Mouse (Mus musculus) kidney, embryonic 14.5 days (tissue): Measurements from ENCODE around the gene Cnot4. TPM values are rescaled to one million over a fixed set of nuclear protein-coding genes. Genes with fewer than 3 reads are reported as not detected.

Experiments
- ATAC-seq: fragments of 200-750 bp; cut with Nextera tagmentation; 2 replicates; pipeline ENCODE4 v1.8.0; 2017; ENCODE audit warnings: moderate number of reproducible peaks, mild to moderate bottlenecking, moderate TSS enrichment, moderate library complexity; ENCODE audit not compliant: low FRiP score, low TSS enrichment
- H3K27ac ChIP-seq: fragments of 300-500 bp; sonication (generic); 2 replicates; pipeline ENCODE4 v1.5.1; 2014; ENCODE audit warnings: low read depth, mild to moderate bottlenecking, low read length, moderate library complexity, mixed read lengths
- H3K27me3 ChIP-seq: fragments of 300-500 bp; sonication (generic); 2 replicates; pipeline ENCODE4 v1.6.1; 2014; ENCODE audit warnings: mild to moderate bottlenecking, low read length; ENCODE audit not compliant: control insufficient read depth, insufficient read depth
- H3K36me3 ChIP-seq: fragments of 300-500 bp; sonication (generic); 2 replicates; pipeline ENCODE4 v1.6.1; 2014; ENCODE audit warnings: low read length, mixed read lengths; ENCODE audit not compliant: control insufficient read depth, insufficient read depth
- H3K4me1 ChIP-seq: fragments of 300-500 bp; sonication (generic); 2 replicates; pipeline ENCODE4 v1.6.1; 2014; ENCODE audit warnings: low read length, mixed read lengths; ENCODE audit not compliant: control insufficient read depth, insufficient read depth
- H3K4me2 ChIP-seq: fragments of 300-500 bp; sonication (generic); replicated peaks from 2 replicates; pipeline ENCODE4 v1.6.1; 2014; ENCODE audit warnings: low read depth, mild to moderate bottlenecking, low read length
- H3K4me3 ChIP-seq: fragments of 300-500 bp; sonication (generic); 2 replicates; pipeline ENCODE4 v1.5.1; 2014; ENCODE audit warnings: mild to moderate bottlenecking, low read length
- H3K9ac ChIP-seq: fragments of 300-500 bp; sonication (generic); 2 replicates; pipeline ENCODE4 v1.6.1; 2014; ENCODE audit warnings: low read depth, mild to moderate bottlenecking, low read length, moderate library complexity
- H3K9me3 ChIP-seq: fragments of 300-500 bp; sonication (generic); 2 replicates; pipeline ENCODE4 v1.6.1; 2016; ENCODE audit warnings: low read length; ENCODE audit not compliant: control insufficient read depth
- WGBS: fragments of 180-500 bp; shearing (Covaris S2); extraction: QIAGEN DNeasy Blood & Tissue Kit; methylation state at CpG from one replicate; pipeline ENCODE4 v1.1.7; 2014; 5-methylcytosine and 5-hydroxymethylcytosine counted together
- polyA plus RNA-seq: library from polyadenylated mRNA; unstranded; fragments of >200 nt; fragmentation: Nextera tagmentation; extraction: Ambion mirVana; gene quantifications from 2 replicates; pipeline ENCODE4 v1.2.1, GENCODE M21; 2014

Gene Cnot4
- polyA plus RNA-seq, 1 experiment from 2014 or later: 33.2 TPM

DNA sequence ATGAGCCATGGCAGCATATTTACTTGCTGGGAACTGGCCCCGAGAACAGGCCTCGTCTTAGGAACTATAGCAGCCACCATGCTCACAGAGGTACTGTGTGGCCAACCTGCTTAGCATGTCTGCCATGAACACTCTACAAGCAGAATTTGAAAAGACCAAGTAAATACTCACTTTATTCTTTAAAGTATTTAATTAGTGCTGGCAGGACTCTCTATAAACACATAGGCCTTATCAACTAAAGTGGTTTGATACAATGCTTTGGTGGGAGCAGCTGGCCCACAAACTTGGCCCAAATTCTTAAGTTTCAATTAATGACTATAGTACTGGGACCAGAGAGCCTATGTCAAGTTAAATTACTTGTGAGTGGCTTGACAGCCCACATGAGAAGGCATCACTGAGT, 105.5 kb downstream of the Cnot4 start:
- H3K4me2 ChIP-seq: no peak overlapping the region
- H3K4me3 ChIP-seq: no peak overlapping the region
- H3K27me3 ChIP-seq: no peaks in the 10 kb centered on the region
- no peak overlapping the region for H3K9ac ChIP-seq
- no peak overlapping the region for H3K27ac ChIP-seq
- peaks cover 2% of the 10 kb centered on the region; the same call in 1 of the 2 replicates for H3K36me3 ChIP-seq
- ATAC-seq: no peak
- no peaks in the 10 kb centered on the region for H3K4me1 ChIP-seq
- 92% methylated on average over 2 of the region's 2 CpGs for WGBS
- no peaks in the 10 kb centered on the region for H3K9me3 ChIP-seq

DNA sequence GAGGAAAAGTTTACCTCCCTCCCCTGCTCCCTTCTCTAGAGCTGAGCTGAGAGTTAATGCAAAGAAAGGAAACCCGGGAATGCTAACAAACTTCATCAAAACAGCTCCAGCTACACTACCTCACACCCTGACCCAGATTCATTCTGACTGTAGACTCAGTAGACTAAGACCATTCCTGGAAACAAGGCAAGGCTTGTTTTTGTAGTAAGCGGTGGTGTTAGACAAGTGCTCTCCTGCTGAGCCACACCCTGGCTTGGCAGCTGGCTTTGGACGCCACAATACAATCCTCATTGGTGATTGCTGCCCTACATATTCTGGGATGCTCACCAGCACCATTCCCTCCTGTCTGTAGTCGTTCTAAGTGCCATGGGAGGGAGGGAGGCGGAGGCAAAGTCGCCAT, 106.3 kb downstream of the Cnot4 start:
- Histone ChIP-seq H3K36me3 (peaks cover 5% of the 10 kb centered on the region; the same call in 1 of the 2 replicates), H3K27ac (no peak overlapping the region), H3K4me1 (no peaks in the 10 kb centered on the region), H3K4me2 (no peak overlapping the region), H3K9me3 (no peaks in the 10 kb centered on the region), H3K27me3 (no peaks in the 10 kb centered on the region), H3K9ac (no peak overlapping the region), H3K4me3 (no peak overlapping the region)
- 78% methylated on average over 6 of the region's 6 CpGs for WGBS
- no peak for ATAC-seq

DNA sequence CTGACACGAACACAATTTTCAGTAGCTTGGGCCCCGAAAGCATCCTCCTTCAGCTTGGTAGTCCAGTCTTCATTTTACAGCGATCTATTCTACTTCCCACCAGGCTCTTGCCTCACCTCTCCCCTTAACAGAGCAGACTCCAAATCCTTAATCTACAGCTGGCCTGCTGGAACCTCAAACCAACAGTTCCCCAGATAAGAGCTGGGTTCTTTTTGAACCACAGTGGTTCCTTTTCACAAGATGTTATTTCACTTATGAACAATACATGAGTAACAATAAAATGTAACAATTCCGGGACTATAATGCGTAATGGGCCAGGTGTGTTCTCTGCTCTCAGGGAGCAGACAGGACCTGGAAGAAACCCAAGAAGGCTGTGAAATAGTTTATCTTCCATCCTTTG, 116.9 kb downstream of the Cnot4 start:
- no peaks in the 10 kb centered on the region for H3K9me3 ChIP-seq
- no peak overlapping the region for H3K27ac ChIP-seq
- H3K27me3 ChIP-seq: no peaks in the 10 kb centered on the region
- no peak overlapping the region for H3K4me2 ChIP-seq
- no peak overlapping the region for H3K9ac ChIP-seq
- ATAC-seq: no peak
- H3K4me1 ChIP-seq: no peaks in the 10 kb centered on the region
- peaks cover 3% of the 10 kb centered on the region; the same call in 1 of the 2 replicates for H3K36me3 ChIP-seq
- no peak overlapping the region for H3K4me3 ChIP-seq
- WGBS: 88% methylated on average over 5 of the region's 5 CpGs

DNA sequence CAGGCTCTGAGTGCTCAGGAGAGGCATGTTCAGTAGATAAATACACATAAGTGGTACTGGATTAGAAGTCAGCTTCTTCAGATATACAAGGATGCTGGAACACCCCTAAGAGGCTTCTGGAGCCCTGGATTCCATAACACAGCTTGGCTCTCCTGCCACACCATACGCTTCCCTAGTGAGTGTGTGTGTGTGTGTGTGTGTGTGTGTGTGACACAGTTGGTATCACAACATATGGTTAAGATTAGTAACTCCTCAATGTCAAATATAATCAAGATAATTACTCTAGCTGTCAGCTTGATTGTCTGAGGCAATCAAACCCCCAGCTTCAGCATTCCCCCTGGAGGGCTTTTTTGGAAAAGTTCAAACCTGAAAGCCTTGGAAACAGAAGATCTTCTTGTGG, 121.6 kb downstream of the Cnot4 start:
- WGBS: 79% methylated on average over 1 of the region's 1 CpGs
- H3K36me3 ChIP-seq: no peaks in the 10 kb centered on the region
- H3K9me3 ChIP-seq: no peaks in the 10 kb centered on the region
- H3K9ac ChIP-seq: no peak overlapping the region
- no peak overlapping the region for H3K27ac ChIP-seq
- H3K4me2 ChIP-seq: no peak overlapping the region
- ATAC-seq: no peak
- no peak overlapping the region for H3K4me3 ChIP-seq
- H3K27me3 ChIP-seq: no peaks in the 10 kb centered on the region
- H3K4me1 ChIP-seq: no peaks in the 10 kb centered on the region

GRCm38 (mm10) chr6:35010705-35011104, 122.8 kb downstream of the Cnot4 start:
- Histone ChIP-seq H3K27ac (no peak overlapping the region), H3K4me1 (no peaks in the 10 kb centered on the region), H3K9me3 (no peaks in the 10 kb centered on the region), H3K36me3 (no peaks in the 10 kb centered on the region), H3K27me3 (no peaks in the 10 kb centered on the region), H3K9ac (no peak overlapping the region), H3K4me3 (no peak overlapping the region), H3K4me2 (no peak overlapping the region)
- WGBS: 96% methylated on average over 5 of the region's 5 CpGs
- no peak for ATAC-seq

DNA sequence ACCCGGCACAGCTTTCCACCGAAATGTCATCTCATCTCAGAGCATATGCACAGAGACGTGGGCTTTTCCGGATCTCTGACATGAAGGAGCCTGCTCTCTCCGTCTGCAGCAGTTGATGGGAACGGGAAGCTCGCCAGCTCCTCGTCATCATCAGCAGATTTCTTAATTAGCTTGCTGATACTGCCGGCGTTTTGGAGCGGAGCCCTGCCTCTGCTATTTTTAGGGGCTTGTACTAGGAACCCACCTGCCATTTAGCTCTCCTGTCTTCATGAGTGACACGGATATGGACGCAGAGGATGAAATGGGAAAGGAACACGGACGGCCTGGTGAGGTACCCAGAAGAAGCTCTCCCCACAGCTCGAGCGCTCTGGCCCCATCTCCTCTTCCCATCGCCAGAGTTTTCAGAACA, 131.3 kb downstream of the Cnot4 start:
- Histone ChIP-seq H3K4me3 (no peak overlapping the region), H3K27ac (no peak overlapping the region), H3K9ac (no peak overlapping the region), H3K9me3 (no peaks in the 10 kb centered on the region), H3K4me1 (no peaks in the 10 kb centered on the region), H3K27me3 (no peaks in the 10 kb centered on the region), H3K36me3 (no peaks in the 10 kb centered on the region), H3K4me2 (no peak overlapping the region)
- WGBS: 79% methylated on average over 18 of the region's 18 CpGs
- ATAC-seq: no peak

DNA sequence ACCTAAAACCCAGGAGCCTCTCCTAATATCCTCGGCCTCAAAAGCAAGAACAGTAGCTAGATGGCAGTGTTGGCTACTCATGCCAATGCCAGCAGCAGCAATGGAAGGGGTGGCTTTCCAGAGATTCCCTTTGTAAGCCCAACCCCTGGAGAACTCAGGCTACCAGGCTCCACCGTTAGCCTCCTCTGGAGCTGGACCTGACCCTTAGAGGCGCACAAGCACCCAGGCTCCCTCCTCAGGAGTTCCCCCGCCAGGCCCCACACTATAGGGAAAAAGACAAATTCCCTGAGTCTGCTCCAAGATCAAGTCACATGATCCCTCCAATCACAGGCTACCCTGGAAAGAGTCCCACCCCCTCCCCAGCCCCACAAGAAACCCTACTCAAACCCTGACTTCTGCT, 134.4 kb downstream of the Cnot4 start:
- Histone ChIP-seq H3K9me3 (no peaks in the 10 kb centered on the region), H3K36me3 (no peaks in the 10 kb centered on the region), H3K27ac (no peak overlapping the region), H3K27me3 (no peaks in the 10 kb centered on the region), H3K4me1 (peaks cover 3% of the 10 kb centered on the region; the same call in 1 of the 2 replicates), H3K4me2 (no peak overlapping the region), H3K9ac (no peak overlapping the region), H3K4me3 (no peak overlapping the region)
- 5% methylated on average over 4 of the region's 4 CpGs for WGBS
- no peak for ATAC-seq

- no peak overlapping the region for H3K27ac ChIP-seq
- no peaks in the 10 kb centered on the region for H3K36me3 ChIP-seq
- no peak overlapping the region for H3K4me3 ChIP-seq
- no peaks in the 10 kb centered on the region for H3K9me3 ChIP-seq
- H3K27me3 ChIP-seq: no peaks in the 10 kb centered on the region
- ATAC-seq: no peak
- H3K9ac ChIP-seq: no peak overlapping the region
- peaks cover 3% of the 10 kb centered on the region; the same call in 1 of the 2 replicates for H3K4me1 ChIP-seq
- WGBS: 64% methylated on average over 4 of the region's 4 CpGs
- no peak overlapping the region for H3K4me2 ChIP-seq
These were observed 137.0 kb downstream of the Cnot4 start for GRCm38 (mm10) chr6:34996496-34996895.

- H3K9ac ChIP-seq: no peak overlapping the region
- H3K9me3 ChIP-seq: no peaks in the 10 kb centered on the region
- peak overlapping the region; percentile 15; the same call in 1 of the 2 replicates for H3K4me3 ChIP-seq
- H3K4me1 ChIP-seq: peaks cover 3% of the 10 kb centered on the region; the same call in 1 of the 2 replicates
- peak; percentile 82 for ATAC-seq
- no peaks in the 10 kb centered on the region for H3K27me3 ChIP-seq
- H3K4me2 ChIP-seq: peak overlapping the region; percentile 38
- WGBS: 5% methylated on average over 13 of the region's 13 CpGs
- no peaks in the 10 kb centered on the region for H3K36me3 ChIP-seq
- no peak overlapping the region for H3K27ac ChIP-seq
These were observed 138.3 kb downstream of the Cnot4 start for GRCm38 (mm10) chr6:34995265-34995681.
